Mouse (Mus musculus) kidney, embryonic 14.5 days (tissue): ENCODE measurements around the gene Krt31. TPM values are rescaled to one million over a fixed set of nuclear protein-coding genes. Genes with fewer than 3 reads are reported as not detected.

ENCODE experiments used
- ATAC-seq: fragments of 200-750 bp; cut with Nextera tagmentation; 2 replicates; pipeline ENCODE4 v1.8.0; 2017; ENCODE audit warnings: moderate number of reproducible peaks, mild to moderate bottlenecking, moderate TSS enrichment, moderate library complexity; ENCODE audit not compliant: low FRiP score, low TSS enrichment
- H3K27ac ChIP-seq: fragments of 300-500 bp; sonication (generic); 2 replicates; pipeline ENCODE4 v1.5.1; 2014; ENCODE audit warnings: low read depth, mild to moderate bottlenecking, low read length, moderate library complexity, mixed read lengths
- H3K27me3 ChIP-seq: fragments of 300-500 bp; sonication (generic); 2 replicates; pipeline ENCODE4 v1.6.1; 2014; ENCODE audit warnings: mild to moderate bottlenecking, low read length; ENCODE audit not compliant: control insufficient read depth, insufficient read depth
- H3K36me3 ChIP-seq: fragments of 300-500 bp; sonication (generic); 2 replicates; pipeline ENCODE4 v1.6.1; 2014; ENCODE audit warnings: low read length, mixed read lengths; ENCODE audit not compliant: control insufficient read depth, insufficient read depth
- H3K4me1 ChIP-seq: fragments of 300-500 bp; sonication (generic); 2 replicates; pipeline ENCODE4 v1.6.1; 2014; ENCODE audit warnings: low read length, mixed read lengths; ENCODE audit not compliant: control insufficient read depth, insufficient read depth
- H3K4me2 ChIP-seq: fragments of 300-500 bp; sonication (generic); replicated peaks from 2 replicates; pipeline ENCODE4 v1.6.1; 2014; ENCODE audit warnings: low read depth, mild to moderate bottlenecking, low read length
- H3K4me3 ChIP-seq: fragments of 300-500 bp; sonication (generic); 2 replicates; pipeline ENCODE4 v1.5.1; 2014; ENCODE audit warnings: mild to moderate bottlenecking, low read length
- H3K9ac ChIP-seq: fragments of 300-500 bp; sonication (generic); 2 replicates; pipeline ENCODE4 v1.6.1; 2014; ENCODE audit warnings: low read depth, mild to moderate bottlenecking, low read length, moderate library complexity
- H3K9me3 ChIP-seq: fragments of 300-500 bp; sonication (generic); 2 replicates; pipeline ENCODE4 v1.6.1; 2016; ENCODE audit warnings: low read length; ENCODE audit not compliant: control insufficient read depth
- WGBS: fragments of 180-500 bp; shearing (Covaris S2); extraction: QIAGEN DNeasy Blood & Tissue Kit; methylation state at CpG from one replicate; pipeline ENCODE4 v1.1.7; 2014; 5-methylcytosine and 5-hydroxymethylcytosine counted together
- polyA plus RNA-seq: library from polyadenylated mRNA; unstranded; fragments of >200 nt; fragmentation: Nextera tagmentation; extraction: Ambion mirVana; gene quantifications from 2 replicates; pipeline ENCODE4 v1.2.1, GENCODE M21; 2014

Gene Krt31
- polyA plus RNA-seq, 1 experiment from 2014 or later: not detected

GRCm38 (mm10) chr11:100058875-100059274 is 8.5 kb upstream of the Krt31 start:
- no peak overlapping the region for H3K4me3 ChIP-seq
- no peaks in the 10 kb centered on the region for H3K27me3 ChIP-seq
- ATAC-seq: no peak
- H3K9ac ChIP-seq: no peak overlapping the region
- H3K4me2 ChIP-seq: no peak overlapping the region
- H3K4me1 ChIP-seq: no peaks in the 10 kb centered on the region
- no peak overlapping the region for H3K27ac ChIP-seq
- H3K36me3 ChIP-seq: no peaks in the 10 kb centered on the region
- WGBS: 55% methylated on average over 8 of the region's 8 CpGs
- no peaks in the 10 kb centered on the region for H3K9me3 ChIP-seq

DNA sequence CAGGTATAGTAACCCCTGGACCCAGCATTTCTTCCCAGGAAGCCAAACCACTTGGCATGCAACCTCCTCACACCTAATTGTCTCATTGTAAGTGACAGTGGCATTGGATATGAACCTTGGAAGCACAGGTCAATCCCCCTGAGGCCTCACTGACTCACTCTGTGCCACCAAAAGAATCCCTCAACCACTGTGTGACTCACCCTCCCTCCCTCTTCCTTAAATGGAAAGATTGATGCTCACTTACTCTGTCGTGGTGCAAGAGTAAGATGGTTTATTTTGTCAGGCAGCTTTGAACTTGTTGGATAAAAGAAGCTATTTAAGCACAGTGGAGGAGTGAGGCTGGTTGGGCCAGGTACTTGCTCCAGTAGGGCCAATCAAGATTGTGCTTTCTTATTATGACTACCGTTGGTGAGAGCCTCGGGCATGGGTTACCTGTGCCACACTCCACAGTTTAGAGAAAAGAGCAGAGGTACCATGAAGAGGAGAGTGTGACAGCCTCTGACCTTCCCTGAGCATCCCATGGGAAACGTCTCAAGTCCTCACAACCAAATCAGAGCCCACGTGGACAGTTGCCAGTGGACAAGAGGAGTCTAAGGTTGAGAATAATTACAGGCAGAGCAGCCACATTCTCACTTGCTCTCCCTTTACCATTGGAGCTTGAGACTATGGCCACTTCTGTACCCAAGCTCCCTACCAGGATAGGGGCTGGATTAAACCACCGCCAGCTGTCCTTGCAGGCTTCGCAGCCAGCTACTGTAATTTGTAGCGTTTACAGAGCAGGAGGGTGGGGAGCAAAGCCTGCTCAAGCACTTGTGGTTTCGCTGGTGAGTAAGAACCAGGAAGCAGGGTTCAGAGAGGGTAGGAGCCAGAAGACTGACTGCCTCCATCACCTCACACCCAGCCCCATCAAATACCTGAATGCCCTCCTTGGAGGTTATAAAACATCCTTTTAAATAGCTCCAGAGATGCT is 5.6 kb upstream of the Krt31 start:
- Histone ChIP-seq H3K36me3 (no peaks in the 10 kb centered on the region), H3K9me3 (no peaks in the 10 kb centered on the region), H3K9ac (no peak overlapping the region), H3K4me3 (no peak overlapping the region), H3K27me3 (no peaks in the 10 kb centered on the region), H3K4me2 (no peak overlapping the region), H3K4me1 (no peaks in the 10 kb centered on the region), H3K27ac (no peak overlapping the region)
- ATAC-seq: no peak
- 71% methylated on average over 9 of the region's 9 CpGs for WGBS

GRCm38 (mm10) chr11:100047193-100047592 is 3.2 kb downstream of the Krt31 start:
- Histone ChIP-seq H3K9me3 (no peaks in the 10 kb centered on the region), H3K27ac (no peak overlapping the region), H3K27me3 (no peaks in the 10 kb centered on the region), H3K4me3 (no peak overlapping the region), H3K4me1 (no peaks in the 10 kb centered on the region), H3K36me3 (no peaks in the 10 kb centered on the region), H3K9ac (no peak overlapping the region), H3K4me2 (no peak overlapping the region)
- 87% methylated on average over 2 of the region's 2 CpGs for WGBS
- no peak for ATAC-seq

DNA sequence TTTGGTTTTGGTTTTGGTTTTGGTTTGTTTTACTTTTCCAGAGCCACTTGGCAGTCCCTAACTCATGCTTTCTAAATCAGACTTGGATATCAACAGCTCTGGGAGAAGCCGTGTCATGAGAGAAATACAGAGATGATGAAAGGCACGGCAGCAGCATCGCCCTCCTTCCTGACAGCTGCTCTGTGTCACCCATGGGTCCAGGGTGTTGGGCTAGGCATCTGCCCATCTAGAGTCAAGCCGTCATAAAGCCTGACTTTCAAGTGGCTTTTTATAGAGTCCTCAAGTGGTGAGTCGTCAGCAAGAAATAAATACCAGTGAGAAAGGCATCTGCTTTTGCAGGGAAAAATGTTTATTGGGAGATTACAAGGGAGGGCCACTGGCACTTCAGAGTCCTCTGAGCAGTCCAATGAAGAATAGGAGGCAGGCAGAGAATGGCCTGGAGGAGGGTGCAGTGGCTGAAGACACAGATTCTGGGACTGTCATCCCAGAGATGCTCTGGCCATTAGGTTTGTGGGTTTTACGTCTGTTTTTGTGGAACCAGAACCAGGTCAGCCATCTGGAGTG is 4.0 kb downstream of the Krt31 start:
- H3K9ac ChIP-seq: no peak overlapping the region
- no peak overlapping the region for H3K27ac ChIP-seq
- ATAC-seq: no peak
- no peaks in the 10 kb centered on the region for H3K4me1 ChIP-seq
- no peaks in the 10 kb centered on the region for H3K36me3 ChIP-seq
- H3K4me3 ChIP-seq: no peak overlapping the region
- 73% methylated on average over 6 of the region's 6 CpGs for WGBS
- H3K27me3 ChIP-seq: no peaks in the 10 kb centered on the region
- H3K9me3 ChIP-seq: no peaks in the 10 kb centered on the region
- no peak overlapping the region for H3K4me2 ChIP-seq

- no peaks in the 10 kb centered on the region for H3K36me3 ChIP-seq
- H3K4me1 ChIP-seq: no peaks in the 10 kb centered on the region
- no peak within 1 kb of the TSS for H3K9ac ChIP-seq
- no peaks in the 10 kb centered on the region for H3K27me3 ChIP-seq
- no peak within 1 kb of the TSS for H3K27ac ChIP-seq
- 87% methylated on average over 6 of the region's 6 CpGs for WGBS
- H3K9me3 ChIP-seq: no peaks in the 10 kb centered on the region
- ATAC-seq: no peak
- no peak within 1 kb of the TSS for H3K4me2 ChIP-seq
- H3K4me3 ChIP-seq: no peak within 1 kb of the TSS
These were observed 8.9 kb downstream of the Krt31 start, which contains the start of gene Krt34 for GRCm38 (mm10) chr11:100041454-100041853. Krt34 (minus strand) TSS chr11:100041554.

DNA sequence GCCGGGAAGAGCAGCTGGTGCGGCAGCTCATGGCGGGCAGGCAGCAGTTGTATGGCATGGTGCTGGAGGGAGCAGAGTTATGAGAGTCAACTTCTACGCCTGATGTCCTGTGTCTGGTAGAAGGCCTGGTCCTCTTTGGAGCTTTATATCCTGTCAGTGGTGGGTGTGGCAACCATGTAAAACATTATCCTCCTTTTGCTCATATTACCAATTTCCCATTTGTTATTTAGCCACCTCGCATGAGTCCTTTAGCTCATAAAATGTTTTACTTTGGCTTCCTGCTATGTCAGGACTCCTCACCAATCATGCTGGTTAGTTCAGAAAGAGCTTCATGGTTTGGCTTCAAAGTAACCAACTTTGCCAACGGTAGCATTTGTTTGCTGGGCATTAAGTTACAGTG is 20.6 kb downstream of the Krt31 start, which contains the start of gene Krt33b:
Gene Krt33b (minus strand): TSS at position 101 of the 400 bp plus-strand sequence.
- Histone ChIP-seq H3K4me3 (no peak within 1 kb of the TSS), H3K36me3 (no peaks in the 10 kb centered on the region), H3K27ac (no peak within 1 kb of the TSS), H3K4me2 (no peak within 1 kb of the TSS), H3K9me3 (no peaks in the 10 kb centered on the region), H3K9ac (no peak within 1 kb of the TSS), H3K27me3 (no peaks in the 10 kb centered on the region), H3K4me1 (no peaks in the 10 kb centered on the region)
- ATAC-seq: no peak
- 87% methylated on average over 6 of the region's 6 CpGs for WGBS

DNA sequence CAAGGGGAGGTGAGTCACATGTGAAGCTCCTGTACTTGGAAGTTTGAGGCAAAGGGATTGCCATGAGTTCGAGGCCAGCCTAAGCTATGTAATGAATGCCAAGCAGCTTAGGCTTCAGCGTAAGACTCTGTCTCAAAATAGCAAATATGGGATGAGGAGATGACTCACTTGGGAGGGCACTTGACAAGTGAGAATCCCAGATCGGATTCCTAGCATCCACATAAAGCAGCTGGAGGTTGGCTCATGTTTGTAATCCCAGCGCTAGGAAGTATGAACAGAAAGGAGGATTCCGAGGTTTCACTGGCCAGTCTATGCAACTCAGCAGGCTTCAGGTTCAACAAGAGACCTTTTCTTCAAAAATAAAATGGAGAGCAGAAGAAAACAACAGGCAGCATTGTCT is 28.9 kb downstream of the Krt31 start:
- Histone ChIP-seq H3K4me3 (no peak overlapping the region), H3K27me3 (no peaks in the 10 kb centered on the region), H3K4me1 (no peaks in the 10 kb centered on the region), H3K27ac (no peak overlapping the region), H3K9me3 (no peaks in the 10 kb centered on the region), H3K4me2 (no peak overlapping the region), H3K36me3 (no peaks in the 10 kb centered on the region), H3K9ac (no peak overlapping the region)
- ATAC-seq: no peak
- 79% methylated on average over 5 of the region's 5 CpGs for WGBS

DNA sequence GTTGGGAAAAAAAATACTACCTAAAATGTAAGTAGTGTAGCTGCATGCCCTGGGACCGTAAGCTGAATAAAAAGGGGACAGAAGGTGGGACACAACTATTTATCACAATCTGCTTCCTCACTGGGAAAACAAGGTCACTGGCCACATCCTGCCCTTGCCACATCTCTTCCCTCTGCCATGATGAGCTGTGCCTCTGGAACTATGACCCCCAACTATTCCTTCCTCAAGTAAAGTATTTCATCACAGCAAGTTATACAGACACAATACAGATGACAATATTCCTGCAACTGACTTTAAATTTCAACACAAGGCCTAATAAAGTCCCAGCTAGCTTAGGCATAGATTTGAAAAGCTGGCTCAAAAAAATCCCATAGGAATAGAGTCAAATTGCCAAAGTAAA is 30.9 kb downstream of the Krt31 start:
- 91% methylated on average over 1 of the region's 1 CpGs for WGBS
- no peak overlapping the region for H3K4me2 ChIP-seq
- H3K27me3 ChIP-seq: no peaks in the 10 kb centered on the region
- H3K9me3 ChIP-seq: no peaks in the 10 kb centered on the region
- no peak overlapping the region for H3K27ac ChIP-seq
- ATAC-seq: no peak
- no peaks in the 10 kb centered on the region for H3K36me3 ChIP-seq
- no peak overlapping the region for H3K4me3 ChIP-seq
- H3K9ac ChIP-seq: no peak overlapping the region
- H3K4me1 ChIP-seq: no peaks in the 10 kb centered on the region

DNA sequence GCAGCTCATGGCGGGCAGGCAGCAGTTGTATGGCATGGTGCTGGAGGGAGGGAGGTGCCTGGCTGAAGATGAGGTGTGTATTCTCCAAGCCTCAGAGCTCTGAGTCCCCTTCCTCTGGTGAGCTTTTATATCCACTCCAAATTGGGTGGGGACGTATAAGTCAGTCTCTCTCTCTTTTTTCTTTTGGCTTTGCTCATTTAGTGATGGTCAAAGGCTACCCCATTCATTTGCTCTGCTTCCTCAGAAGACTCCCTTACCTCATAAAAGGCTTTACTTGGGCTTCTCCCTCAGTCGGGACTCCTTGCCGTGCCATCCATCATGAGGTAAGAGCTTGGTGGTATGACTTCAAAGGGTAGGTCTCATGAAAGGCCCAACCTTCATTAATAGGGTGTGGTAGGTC is 34.2 kb downstream of the Krt31 start, which contains the start of gene Krt33a:
Gene Krt33a (minus strand): TSS at position 101 of the 400 bp plus-strand sequence.
- Histone ChIP-seq H3K4me2 (no peak within 1 kb of the TSS), H3K4me1 (no peaks in the 10 kb centered on the region), H3K27ac (no peak within 1 kb of the TSS), H3K4me3 (no peak within 1 kb of the TSS), H3K9ac (no peak within 1 kb of the TSS), H3K36me3 (no peaks in the 10 kb centered on the region), H3K9me3 (no peaks in the 10 kb centered on the region), H3K27me3 (no peaks in the 10 kb centered on the region)
- no peak for ATAC-seq
- WGBS: 80% methylated on average over 4 of the region's 4 CpGs
